13 mouse cellular contexts compared by ENCODE assay signal in genomic region chr7:13260746-13261700, GRCm38 (mm10). TPM values are rescaled to one million over a fixed set of nuclear protein-coding genes. Genes with fewer than 3 reads are reported as not detected.
DNase-seq lines count a peak whose midpoint lies in the region; ATAC-seq and TF ChIP-seq lines count a peak whose summit lies in the region.
"Had no signal": no experiment of that assay in that cellular context is flagged by ENCODE, and none has a peak within 500 bp of the region (broad histone marks: within the 10 kb centered on the region; RNA-seq: fewer than 3 reads in every experiment).

No protein-coding gene starts in this region.

- H3K36me3 ChIP-seq in midbrain, embryonic 12.5 days: 0 out of 2 replicates have a peak, but pooled peaks cover 7% of the 10 kb centered on the region
- H3K36me3 ChIP-seq in midbrain, embryonic 10.5 days: peaks cover 2% of the 10 kb centered on the region; the same call in 1 of the 2 replicates
- no peaks in the 10 kb centered on the region for H3K36me3 ChIP-seq in heart, postnatal 0 days (replicated peaks; ENCODE audit: control insufficient read depth, insufficient read depth, low read length)
- H3K36me3 ChIP-seq in midbrain, postnatal 0 days (ENCODE audit: insufficient read depth, low read length): peaks cover 15% of the 10 kb centered on the region

- H3K27me3 ChIP-seq in midbrain, embryonic 12.5 days: no peaks in the 10 kb centered on the region
- 0 out of 2 replicates have a peak, but pooled peaks cover 5% of the 10 kb centered on the region for H3K27me3 ChIP-seq in midbrain, embryonic 10.5 days (ENCODE audit: low read depth, poor library complexity, severe bottlenecking)
- no peaks in the 10 kb centered on the region for H3K27me3 ChIP-seq in heart, postnatal 0 days (ENCODE audit: control insufficient read depth, insufficient read depth, low read length)
- H3K27me3 ChIP-seq in midbrain, postnatal 0 days (ENCODE audit: insufficient read depth, low read length): no peaks in the 10 kb centered on the region
- H3K27me3 ChIP-seq: neural tube, embryonic 13.5 days had no signal

- H3K4me1 ChIP-seq in midbrain, embryonic 12.5 days: no peaks in the 10 kb centered on the region
- H3K4me1 ChIP-seq in midbrain, embryonic 10.5 days: no peaks in the 10 kb centered on the region
- H3K4me1 ChIP-seq in heart, postnatal 0 days (ENCODE audit: control insufficient read depth, insufficient read depth): no peaks in the 10 kb centered on the region
- no peaks in the 10 kb centered on the region for H3K4me1 ChIP-seq in midbrain, postnatal 0 days (ENCODE audit: insufficient read depth, low read length)
- H3K4me1 ChIP-seq: neural tube, embryonic 13.5 days had no signal

- H3K9me3 ChIP-seq in midbrain, embryonic 12.5 days: no peaks in the 10 kb centered on the region
- H3K9me3 ChIP-seq in midbrain, embryonic 10.5 days (replicated peaks): no peaks in the 10 kb centered on the region
- H3K9me3 ChIP-seq in heart, postnatal 0 days (replicated peaks; ENCODE audit: control insufficient read depth, low read length): no peaks in the 10 kb centered on the region
- no peaks in the 10 kb centered on the region for H3K9me3 ChIP-seq in midbrain, postnatal 0 days (ENCODE audit: low read length)
- H3K9me3 ChIP-seq: neural tube, embryonic 13.5 days had no signal

- no peak for TF ChIP-seq EP300 in heart, postnatal 0 days (IDR thresholded peaks at IDR 0.05; ENCODE audit: low read depth)

- no peak for TF ChIP-seq CTCF in heart, postnatal 0 days (IDR thresholded peaks at IDR 0.05; ENCODE audit: low read depth)
- no peak for TF ChIP-seq CTCF in midbrain, postnatal 0 days (IDR thresholded peaks at IDR 0.05)

- DNase-seq in heart, adult 11 months: peak; percentile 84
- DNase-seq in heart, adult 9 months (ENCODE audit: low spot score in 2 of 2): no peak
- DNase-seq in midbrain, embryonic 10.5 days (ENCODE audit: low spot score): no peak
- DNase-seq in heart, postnatal 0 days (ENCODE audit: low spot score): no peak
- DNase-seq in midbrain, postnatal 0 days (ENCODE audit: low spot score): no peak
- no peak for DNase-seq in kidney, adult 11 months
- DNase-seq: adrenal gland, postnatal 14 days; layer of hippocampus, postnatal 36 days had no signal

- H3K4me2 ChIP-seq in midbrain, embryonic 12.5 days (replicated peaks): no peak overlapping the region
- peak overlapping the region; percentile 34 for H3K4me2 ChIP-seq in heart, postnatal 0 days (ENCODE audit: low read depth, low read length)
- H3K4me2 ChIP-seq in midbrain, postnatal 0 days (ENCODE audit: low read depth, low read length, poor library complexity, severe bottlenecking): no peak overlapping the region
- H3K4me2 ChIP-seq: neural tube, embryonic 13.5 days had no signal

- 0 out of 2 replicates have a peak, but pooled peaks have one; percentile 48 for ATAC-seq in midbrain, embryonic 12.5 days (ENCODE audit: low FRiP score, low read depth)
- ATAC-seq in heart, postnatal 0 days (ENCODE audit: insufficient read depth, low read depth): no peak
- ATAC-seq in midbrain, postnatal 0 days (ENCODE audit: low FRiP score): peak; percentile 49; the same call in 1 of the 2 replicates
- ATAC-seq in erythroblast, adult 5-6 weeks (replicated peaks; ENCODE audit: low FRiP score, poor library complexity, severe bottlenecking): no peak

- no peak overlapping the region for H3K9ac ChIP-seq in midbrain, embryonic 12.5 days (replicated peaks)
- H3K9ac ChIP-seq in heart, postnatal 0 days (replicated peaks; ENCODE audit: low read depth, low read length): no peak overlapping the region
- H3K9ac ChIP-seq in midbrain, postnatal 0 days (replicated peaks; ENCODE audit: low read length, poor library complexity, severe bottlenecking): no peak overlapping the region
- H3K9ac ChIP-seq: neural tube, embryonic 13.5 days had no signal

- H3K4me3 ChIP-seq in midbrain, embryonic 12.5 days: no peak overlapping the region
- no peak overlapping the region for H3K4me3 ChIP-seq in midbrain, embryonic 10.5 days
- H3K4me3 ChIP-seq in heart, postnatal 0 days (ENCODE audit: low read depth, low read length): no peak overlapping the region
- no peak overlapping the region for H3K4me3 ChIP-seq in midbrain, postnatal 0 days (ENCODE audit: low read depth, low read length)
- H3K4me3 ChIP-seq: neural tube, embryonic 13.5 days had no signal

- H3K27ac ChIP-seq in midbrain, embryonic 12.5 days (replicated peaks): no peak overlapping the region
- H3K27ac ChIP-seq in midbrain, embryonic 10.5 days (replicated peaks): no peak overlapping the region
- no peak overlapping the region for H3K27ac ChIP-seq in heart, postnatal 0 days (ENCODE audit: low read depth)
- H3K27ac ChIP-seq in midbrain, postnatal 0 days (ENCODE audit: low read depth, low read length): no peak overlapping the region
- H3K27ac ChIP-seq: neural tube, embryonic 13.5 days had no signal

- WGBS in midbrain, embryonic 12.5 days: 54% methylated on average over 50 of the region's 50 CpGs
- WGBS in midbrain, embryonic 10.5 days: 47% methylated on average over 50 of the region's 50 CpGs
- 37% methylated on average over 50 of the region's 50 CpGs for WGBS in heart, postnatal 0 days
- WGBS in midbrain, postnatal 0 days: 55% methylated on average over 50 of the region's 50 CpGs

RNA-seq across cellular contexts. Expression of gene Lig1, which starts 16.1 kb away (rescaled TPM):
- 98.0 and 100 TPM in 2 replicates for polyA plus RNA-seq in midbrain, embryonic 12.5 days (2016; fragmentation: Nextera tagmentation; extraction: Ambion mirVana)
- 150 and 165 TPM in 2 replicates for polyA plus RNA-seq in midbrain, embryonic 10.5 days (2016; fragmentation: Nextera tagmentation; extraction: Ambion mirVana)
- 2.9 and 12.9 TPM in 2 replicates for total RNA-seq in heart, postnatal 0 days (2014; rRNA removed; ENCODE audit: low replicate concordance)
- 20.1 TPM in 2 replicates for polyA plus RNA-seq in heart, postnatal 0 days (2015; fragmentation: Nextera tagmentation; extraction: Ambion mirVana)
- 14.3 and 15.9 TPM in 2 replicates for total RNA-seq in midbrain, postnatal 0 days (2014; rRNA removed)
- polyA plus RNA-seq in midbrain, postnatal 0 days (2015; fragmentation: Nextera tagmentation; extraction: Ambion mirVana): 33.7 and 35.3 TPM in 2 replicates
- 30.4 and 52.9 TPM in 2 replicates for total RNA-seq in erythroblast, adult 5-6 weeks (2015; ENCODE audit: low replicate concordance)
- 62.7 and 99.9 TPM in 2 replicates for total RNA-seq in erythroblast, adult 5-6 weeks (2017; ENCODE audit: low replicate concordance)

RNA-seq across cellular contexts. Expression of gene Zswim9, which starts 17.5 kb away (rescaled TPM):
- 15.1 and 15.7 TPM in 2 replicates for polyA plus RNA-seq in midbrain, embryonic 12.5 days (2016; fragmentation: Nextera tagmentation; extraction: Ambion mirVana)
- polyA plus RNA-seq in midbrain, embryonic 10.5 days (2016; fragmentation: Nextera tagmentation; extraction: Ambion mirVana): 11.5 and 14.7 TPM in 2 replicates
- 0.99 and 1.6 TPM in 2 replicates for total RNA-seq in heart, postnatal 0 days (2014; rRNA removed; ENCODE audit: low replicate concordance)
- polyA plus RNA-seq in heart, postnatal 0 days (2015; fragmentation: Nextera tagmentation; extraction: Ambion mirVana): 3.6 and 5.7 TPM in 2 replicates
- total RNA-seq in midbrain, postnatal 0 days (2014; rRNA removed): 10.9 and 11.5 TPM in 2 replicates
- polyA plus RNA-seq in midbrain, postnatal 0 days (2015; fragmentation: Nextera tagmentation; extraction: Ambion mirVana): 6.6 and 8.1 TPM in 2 replicates
- total RNA-seq in erythroblast, adult 5-6 weeks (2015; ENCODE audit: low replicate concordance): 0.21 and 3.1 TPM in 2 replicates
- 2.1 and 2.2 TPM in 2 replicates for total RNA-seq in erythroblast, adult 5-6 weeks (2017; ENCODE audit: low replicate concordance)

RNA-seq across cellular contexts. Expression of gene Vmn1r89, which starts 48.2 kb away (rescaled TPM):
- not detected in 2 replicates for polyA plus RNA-seq in midbrain, embryonic 12.5 days (2016; fragmentation: Nextera tagmentation; extraction: Ambion mirVana)
- polyA plus RNA-seq in midbrain, embryonic 10.5 days (2016; fragmentation: Nextera tagmentation; extraction: Ambion mirVana): not detected in 2 replicates
- total RNA-seq in heart, postnatal 0 days (2014; rRNA removed; ENCODE audit: low replicate concordance): not detected in 2 replicates
- not detected in 2 replicates for polyA plus RNA-seq in heart, postnatal 0 days (2015; fragmentation: Nextera tagmentation; extraction: Ambion mirVana)
- total RNA-seq in midbrain, postnatal 0 days (2014; rRNA removed): not detected in 2 replicates
- polyA plus RNA-seq in midbrain, postnatal 0 days (2015; fragmentation: Nextera tagmentation; extraction: Ambion mirVana): not detected in 2 replicates
- total RNA-seq in erythroblast, adult 5-6 weeks (2015; ENCODE audit: low replicate concordance): not detected in 2 replicates
- not detected in 2 replicates for total RNA-seq in erythroblast, adult 5-6 weeks (2017; ENCODE audit: low replicate concordance)
- total RNA-seq: adrenal gland, postnatal 14 days; layer of hippocampus, postnatal 36 days had no signal
- polyA plus RNA-seq: gonadal fat pad, adult 2 months; lung, embryonic 16.5 days; neural tube, embryonic 13.5 days had no signal

Comparison
In these comparisons a context has a peak if more than half of its experiments do, and no peak if none do; other contexts are left out.
1. ATAC-seq: peak in midbrain, embryonic 12.5 days (single experiment) and midbrain, postnatal 0 days (single experiment); none in heart, postnatal 0 days (single experiment) and erythroblast, adult 5-6 weeks (single experiment).